Mouse (Mus musculus): ENCODE measurements around the gene Erc2. TPM values are rescaled to one million over a fixed set of nuclear protein-coding genes. Genes with fewer than 3 reads are reported as not detected.

The Erc2 gene
- polyA plus RNA-seq, 1 experiment from 2014 or later, result 4.3 TPM

DNA sequence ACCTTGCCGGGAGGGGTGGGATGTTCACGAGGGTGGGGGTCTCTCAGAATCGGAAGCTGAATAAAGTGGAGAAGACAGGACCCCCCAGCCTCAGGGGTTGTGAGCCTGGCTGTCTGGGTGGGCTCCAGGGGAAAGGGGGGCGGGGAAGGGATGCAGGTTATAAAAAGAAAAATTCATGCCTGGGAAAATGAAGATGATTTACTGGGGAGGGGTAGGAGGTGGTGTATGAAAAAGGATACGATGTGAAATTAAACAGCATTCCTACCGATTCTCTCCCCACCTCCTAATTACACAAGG lies 643 bp downstream of the Erc2 start:
- H3K4me2 ChIP-seq (ENCODE audit: low read depth, low read length), result peak overlapping the region; percentile 99
- no peak overlapping the region for H3K27ac ChIP-seq (ENCODE audit: low read length)
- H3K4me1 ChIP-seq (ENCODE audit: control insufficient read depth, insufficient read depth, low read length), result no peaks in the 10 kb centered on the region
- H3K9ac ChIP-seq (ENCODE audit: low read depth, low read length), result peak overlapping the region; percentile 74
- no peaks in the 10 kb centered on the region; the same call in 1 of the 2 replicates for H3K27me3 ChIP-seq (replicated peaks; ENCODE audit: control insufficient read depth, insufficient read depth, low read length)
- peak overlapping the region; percentile 72 for H3K4me3 ChIP-seq (ENCODE audit: low read length)
- 2% methylated on average over 6 of the region's 6 CpGs for WGBS
- ATAC-seq, result no peak
- H3K9me3 ChIP-seq (ENCODE audit: control insufficient read depth, low read length), result 0 out of 2 replicates have a peak, but pooled peaks cover 3% of the 10 kb centered on the region
- no peaks in the 10 kb centered on the region for H3K36me3 ChIP-seq (ENCODE audit: control insufficient read depth, insufficient read depth, low read length)

DNA sequence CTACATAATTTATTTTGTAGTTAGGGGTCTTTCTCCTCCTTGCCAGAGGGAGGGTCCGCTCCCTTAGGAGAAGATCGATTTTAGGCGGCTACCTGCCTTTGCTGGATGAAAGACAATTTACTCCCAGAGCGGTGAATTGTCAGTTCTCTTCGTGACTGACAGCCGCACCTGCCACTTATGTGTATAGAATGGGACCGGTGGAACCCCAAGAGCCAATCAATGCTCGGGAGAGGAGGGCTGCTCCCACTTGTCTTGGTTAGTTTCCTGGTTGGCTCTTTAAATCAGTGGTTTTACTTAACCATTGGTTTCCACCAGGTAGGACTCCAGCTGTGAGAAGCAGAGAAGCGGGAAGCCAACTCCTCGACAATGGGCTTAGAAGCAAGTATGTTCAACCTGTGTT lies 1.1 kb downstream of the Erc2 start:
- Histone ChIP-seq H3K36me3 (ENCODE audit: control insufficient read depth, insufficient read depth, low read length) (no peaks in the 10 kb centered on the region), H3K4me2 (ENCODE audit: low read depth, low read length) (peak overlapping the region; percentile 99), H3K27me3 (replicated peaks; ENCODE audit: control insufficient read depth, insufficient read depth, low read length) (no peaks in the 10 kb centered on the region; the same call in 1 of the 2 replicates), H3K9me3 (ENCODE audit: control insufficient read depth, low read length) (0 out of 2 replicates have a peak, but pooled peaks cover 3% of the 10 kb centered on the region), H3K4me3 (ENCODE audit: low read length) (peak overlapping the region; percentile 72), H3K9ac (ENCODE audit: low read depth, low read length) (no peak overlapping the region), H3K27ac (ENCODE audit: low read length) (no peak overlapping the region), H3K4me1 (ENCODE audit: control insufficient read depth, insufficient read depth, low read length) (no peaks in the 10 kb centered on the region)
- ATAC-seq, result peak; percentile 90
- WGBS, result 8% methylated on average over 10 of the region's 10 CpGs

DNA sequence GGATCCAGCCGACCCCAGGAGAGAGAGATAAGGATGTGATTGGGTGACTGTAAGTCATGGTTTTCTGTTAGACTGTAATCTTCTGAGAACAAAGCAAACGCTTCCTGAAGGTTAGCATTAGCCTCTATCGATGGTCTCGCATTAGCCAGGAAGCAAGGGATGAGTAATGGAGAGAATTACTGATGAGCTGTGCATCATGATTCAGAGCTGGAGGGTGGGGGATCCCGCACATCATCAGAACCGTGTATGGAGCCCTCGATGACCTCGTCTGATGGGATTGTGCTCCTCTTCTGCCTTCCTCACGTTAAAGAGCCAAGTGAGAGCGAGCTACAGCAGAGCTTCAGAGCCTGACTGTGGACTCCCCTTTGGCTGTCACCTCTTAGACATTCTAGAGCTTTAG lies 6.5 kb downstream of the Erc2 start:
- no peak overlapping the region for H3K27ac ChIP-seq (ENCODE audit: low read length)
- no peaks in the 10 kb centered on the region for H3K27me3 ChIP-seq (replicated peaks; ENCODE audit: control insufficient read depth, insufficient read depth, low read length)
- H3K36me3 ChIP-seq (ENCODE audit: control insufficient read depth, insufficient read depth, low read length), result no peaks in the 10 kb centered on the region
- 0 out of 2 replicates have a peak, but pooled peaks cover 3% of the 10 kb centered on the region for H3K9me3 ChIP-seq (ENCODE audit: control insufficient read depth, low read length)
- ATAC-seq, result no peak
- H3K4me3 ChIP-seq (ENCODE audit: low read length), result no peak overlapping the region
- H3K4me1 ChIP-seq (ENCODE audit: control insufficient read depth, insufficient read depth, low read length), result no peaks in the 10 kb centered on the region
- H3K9ac ChIP-seq (ENCODE audit: low read depth, low read length), result no peak overlapping the region
- WGBS, result 77% methylated on average over 10 of the region's 10 CpGs
- H3K4me2 ChIP-seq (ENCODE audit: low read depth, low read length), result no peak overlapping the region

DNA sequence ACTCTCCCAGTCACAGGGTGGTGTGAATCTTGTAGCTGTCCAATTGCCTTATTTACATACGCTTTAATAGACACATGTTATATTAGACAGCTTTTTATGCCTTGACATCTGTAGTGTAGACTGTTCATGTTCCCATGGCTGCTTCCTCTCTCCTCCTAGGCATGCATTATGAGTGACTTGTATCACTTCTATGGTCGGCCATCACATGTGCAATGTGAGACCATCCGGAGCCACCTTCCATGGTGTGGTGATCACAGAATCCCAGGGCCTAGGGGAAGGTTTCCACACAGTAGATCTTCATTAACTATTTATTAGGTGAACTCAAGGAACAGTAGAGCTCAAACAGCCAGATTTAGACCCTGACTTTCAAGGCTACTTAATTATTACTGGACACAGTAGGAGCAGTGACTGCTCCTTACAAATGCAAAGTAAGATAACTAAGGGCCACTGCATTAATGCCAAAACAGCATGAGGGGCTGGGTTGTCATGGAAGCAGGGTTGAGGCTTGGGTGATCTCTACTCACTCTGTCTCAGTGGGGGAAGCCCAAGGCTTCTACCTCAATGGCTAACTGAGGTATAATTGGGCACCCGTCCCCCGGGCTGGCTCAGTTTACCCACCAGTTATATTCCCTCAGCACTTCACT lies 7.3 kb downstream of the Erc2 start:
- Histone ChIP-seq H3K36me3 (ENCODE audit: control insufficient read depth, insufficient read depth, low read length) (no peaks in the 10 kb centered on the region), H3K9ac (ENCODE audit: low read depth, low read length) (no peak overlapping the region), H3K9me3 (ENCODE audit: control insufficient read depth, low read length) (0 out of 2 replicates have a peak, but pooled peaks cover 3% of the 10 kb centered on the region), H3K4me2 (ENCODE audit: low read depth, low read length) (no peak overlapping the region), H3K27ac (ENCODE audit: low read length) (no peak overlapping the region), H3K27me3 (replicated peaks; ENCODE audit: control insufficient read depth, insufficient read depth, low read length) (no peaks in the 10 kb centered on the region), H3K4me3 (ENCODE audit: low read length) (no peak overlapping the region), H3K4me1 (ENCODE audit: control insufficient read depth, insufficient read depth, low read length) (no peaks in the 10 kb centered on the region)
- ATAC-seq, result no peak
- WGBS, result 76% methylated on average over 5 of the region's 5 CpGs

DNA sequence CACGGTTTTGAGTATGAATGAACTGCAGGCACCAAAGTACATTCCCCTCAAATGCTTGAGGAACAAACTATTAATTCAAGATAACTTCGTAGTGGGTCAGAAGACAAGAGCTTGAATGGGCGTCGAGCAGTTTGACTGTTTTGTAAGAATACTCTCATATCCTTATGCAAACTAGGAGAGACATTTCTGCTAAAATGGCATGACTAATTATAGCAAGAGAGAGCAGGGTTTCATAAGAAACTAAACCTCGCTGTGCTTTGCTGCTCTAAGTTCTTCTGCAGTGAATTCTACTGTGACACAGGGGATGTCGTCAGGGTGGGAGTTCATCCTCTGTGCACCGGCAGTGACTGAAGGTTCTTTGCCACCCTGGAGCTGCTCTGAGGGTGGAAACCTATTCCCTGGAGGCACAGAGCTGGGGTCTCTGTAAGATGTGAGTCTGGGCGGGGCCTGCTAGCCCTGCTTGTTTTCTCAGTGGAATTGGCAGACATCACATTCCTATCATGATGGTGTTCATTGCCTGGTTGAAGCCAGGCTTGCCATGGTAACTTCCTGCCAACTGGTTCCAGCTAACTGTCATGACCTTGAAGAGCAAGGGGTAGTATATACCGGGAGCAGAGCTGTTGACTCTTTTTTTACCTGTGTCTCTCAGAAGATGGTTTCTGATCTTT lies 8.9 kb downstream of the Erc2 start:
- no peak for ATAC-seq
- Histone ChIP-seq H3K9ac (ENCODE audit: low read depth, low read length) (no peak overlapping the region), H3K4me1 (ENCODE audit: control insufficient read depth, insufficient read depth, low read length) (no peaks in the 10 kb centered on the region), H3K9me3 (ENCODE audit: control insufficient read depth, low read length) (0 out of 2 replicates have a peak, but pooled peaks cover 3% of the 10 kb centered on the region), H3K27ac (ENCODE audit: low read length) (no peak overlapping the region), H3K27me3 (replicated peaks; ENCODE audit: control insufficient read depth, insufficient read depth, low read length) (no peaks in the 10 kb centered on the region), H3K4me3 (ENCODE audit: low read length) (no peak overlapping the region), H3K36me3 (ENCODE audit: control insufficient read depth, insufficient read depth, low read length) (no peaks in the 10 kb centered on the region), H3K4me2 (ENCODE audit: low read depth, low read length) (no peak overlapping the region)
- 73% methylated on average over 9 of the region's 9 CpGs for WGBS

DNA sequence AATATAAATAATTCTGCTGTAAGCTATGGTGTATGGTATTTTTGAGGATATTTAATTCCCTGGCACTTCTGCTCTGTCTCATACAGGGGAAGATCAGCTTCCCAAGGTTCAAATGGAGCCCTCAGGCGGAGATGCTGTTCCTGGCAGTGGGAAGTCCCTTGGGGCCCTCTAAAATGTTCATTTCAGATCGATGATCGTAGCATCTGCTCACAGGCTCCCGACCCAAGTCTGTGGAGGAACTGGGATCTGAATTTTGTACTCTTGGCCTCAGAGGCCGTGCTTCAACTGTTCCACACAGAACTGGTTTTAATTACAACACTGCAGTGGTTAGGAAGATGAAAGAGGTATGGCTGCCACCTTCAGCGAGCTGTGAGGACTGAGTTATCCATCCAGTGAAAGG lies 12.5 kb downstream of the Erc2 start:
- no peak overlapping the region for H3K4me3 ChIP-seq (ENCODE audit: low read length)
- no peaks in the 10 kb centered on the region for H3K9me3 ChIP-seq (ENCODE audit: control insufficient read depth, low read length)
- WGBS, result 83% methylated on average over 6 of the region's 6 CpGs

DNA sequence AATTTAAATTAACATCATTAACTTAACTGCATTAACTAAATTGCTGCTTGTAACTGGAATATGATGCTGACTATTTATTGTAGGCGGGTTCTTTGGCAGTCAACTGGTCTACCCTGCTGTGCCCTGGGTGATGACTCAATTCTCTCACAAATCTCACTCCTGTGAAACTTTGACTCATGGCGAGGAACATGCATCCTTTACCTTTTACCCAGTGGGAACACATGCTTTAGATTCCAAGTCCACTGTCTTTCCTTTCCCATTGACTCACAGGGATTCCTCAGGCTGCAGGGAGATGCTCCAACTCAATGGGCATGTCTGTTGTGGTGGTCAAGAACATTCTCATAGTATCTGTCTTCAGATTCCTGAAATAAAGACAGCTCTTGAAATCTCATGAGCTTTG lies 14.3 kb downstream of the Erc2 start:
- H3K4me3 ChIP-seq (ENCODE audit: low read length), result no peak overlapping the region
- no peaks in the 10 kb centered on the region for H3K4me1 ChIP-seq (ENCODE audit: control insufficient read depth, insufficient read depth, low read length)
- 86% methylated on average over 2 of the region's 2 CpGs for WGBS
- ATAC-seq, result no peak
- H3K27ac ChIP-seq (ENCODE audit: low read length), result no peak overlapping the region
- H3K9me3 ChIP-seq (ENCODE audit: control insufficient read depth, low read length), result no peaks in the 10 kb centered on the region
- no peaks in the 10 kb centered on the region for H3K27me3 ChIP-seq (replicated peaks; ENCODE audit: control insufficient read depth, insufficient read depth, low read length)
- no peak overlapping the region for H3K4me2 ChIP-seq (ENCODE audit: low read depth, low read length)
- no peaks in the 10 kb centered on the region for H3K36me3 ChIP-seq (ENCODE audit: control insufficient read depth, insufficient read depth, low read length)
- H3K9ac ChIP-seq (ENCODE audit: low read depth, low read length), result no peak overlapping the region

More for the DNA sequence above, 12.5 kb downstream of the Erc2 start:
- no peak for ATAC-seq
- no peaks in the 10 kb centered on the region for H3K27me3 ChIP-seq (replicated peaks; ENCODE audit: control insufficient read depth, insufficient read depth, low read length)
- no peaks in the 10 kb centered on the region for H3K36me3 ChIP-seq (ENCODE audit: control insufficient read depth, insufficient read depth, low read length)
- H3K4me2 ChIP-seq (ENCODE audit: low read depth, low read length), result no peak overlapping the region
- no peak overlapping the region for H3K27ac ChIP-seq (ENCODE audit: low read length)
- H3K9ac ChIP-seq (ENCODE audit: low read depth, low read length), result no peak overlapping the region
- H3K4me1 ChIP-seq (ENCODE audit: control insufficient read depth, insufficient read depth, low read length), result no peaks in the 10 kb centered on the region

DNA sequence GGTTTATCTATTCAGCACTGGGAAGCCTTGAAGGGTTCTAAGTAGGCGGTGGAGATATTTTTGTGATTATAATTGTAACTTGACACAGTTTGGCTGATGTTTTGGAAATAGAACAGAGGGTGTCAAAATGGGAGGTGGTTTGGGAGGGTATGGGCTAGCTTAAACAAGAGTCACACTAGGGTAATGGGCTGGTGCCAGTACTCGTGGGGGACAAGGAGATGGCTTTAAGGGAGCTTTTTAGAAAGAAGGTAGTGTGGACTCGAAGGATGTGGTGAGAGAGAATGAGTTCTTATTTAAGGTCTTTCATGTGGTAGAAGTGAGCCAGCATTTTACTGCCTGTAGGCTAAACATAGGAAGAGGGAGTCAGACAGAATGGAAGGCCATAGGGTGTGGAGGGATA lies 19.2 kb downstream of the Erc2 start:
- no peak for ATAC-seq
- Histone ChIP-seq H3K4me3 (ENCODE audit: low read length) (no peak overlapping the region), H3K9me3 (ENCODE audit: control insufficient read depth, low read length) (no peaks in the 10 kb centered on the region)

DNA sequence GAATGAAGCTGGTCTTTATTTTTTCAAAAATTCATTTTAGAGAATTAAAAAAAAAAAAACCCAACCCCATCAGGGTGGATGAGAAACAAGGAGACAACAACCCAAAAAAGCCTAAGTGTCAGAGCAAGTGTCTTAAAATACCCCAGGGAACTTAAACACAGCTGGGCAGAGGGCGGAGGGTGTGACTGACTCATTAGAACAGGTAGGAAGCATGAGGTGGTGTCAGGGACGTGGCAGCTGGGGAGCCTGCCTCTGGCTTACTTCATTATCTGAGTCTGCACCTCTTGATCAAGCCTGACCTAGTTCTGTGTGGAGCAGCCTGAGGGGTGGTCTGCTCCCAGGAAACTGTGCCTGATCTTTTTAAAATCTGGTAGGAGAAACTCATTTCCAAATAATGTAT lies 20.8 kb downstream of the Erc2 start:
- Histone ChIP-seq H3K9me3 (ENCODE audit: control insufficient read depth, low read length) (no peaks in the 10 kb centered on the region), H3K9ac (ENCODE audit: low read depth, low read length) (no peak overlapping the region), H3K27ac (ENCODE audit: low read length) (no peak overlapping the region), H3K36me3 (ENCODE audit: control insufficient read depth, insufficient read depth, low read length) (no peaks in the 10 kb centered on the region), H3K27me3 (replicated peaks; ENCODE audit: control insufficient read depth, insufficient read depth, low read length) (no peaks in the 10 kb centered on the region), H3K4me1 (ENCODE audit: control insufficient read depth, insufficient read depth, low read length) (no peaks in the 10 kb centered on the region), H3K4me2 (ENCODE audit: low read depth, low read length) (no peak overlapping the region), H3K4me3 (ENCODE audit: low read length) (no peak overlapping the region)
- ATAC-seq, result no peak
- 55% methylated on average over 2 of the region's 2 CpGs for WGBS

More for the DNA sequence above, 19.2 kb downstream of the Erc2 start:
- Histone ChIP-seq H3K9ac (ENCODE audit: low read depth, low read length) (no peak overlapping the region), H3K4me2 (ENCODE audit: low read depth, low read length) (no peak overlapping the region), H3K36me3 (ENCODE audit: control insufficient read depth, insufficient read depth, low read length) (no peaks in the 10 kb centered on the region), H3K27me3 (replicated peaks; ENCODE audit: control insufficient read depth, insufficient read depth, low read length) (no peaks in the 10 kb centered on the region), H3K27ac (ENCODE audit: low read length) (no peak overlapping the region), H3K4me1 (ENCODE audit: control insufficient read depth, insufficient read depth, low read length) (no peaks in the 10 kb centered on the region)
- 82% methylated on average over 3 of the region's 3 CpGs for WGBS

Data from intestine, embryonic 16.5 days (tissue).